Mouse (Mus musculus) kidney, adult 2 months (tissue): ENCODE results near the gene Klhdc4.

Source experiments
- CTCF ChIP-seq: fragments of 200-500 bp; conservative IDR thresholded peaks from 2 replicates; pipeline ENCODE4 v1.5.1; 2011; ENCODE audit warnings: low read depth, mild to moderate bottlenecking, control low read depth, low read length, moderate library complexity, mixed read lengths; ENCODE audit not compliant: insufficient read depth, insufficient read length
- POLR2A ChIP-seq: fragments of 200-500 bp; IDR thresholded peaks from one replicate; pipeline ENCODE4 v1.6.1; 2011; ENCODE audit warnings: low read depth, low read length, control low read depth

- TF ChIP-seq CTCF (peak; percentile 76), POLR2A (no peak)
These were observed 78.0 kb downstream of the Klhdc4 start for GRCm38 (mm10) chr8:121751407-121751806.
